Mouse (Mus musculus) cerebellum, adult 11-12 months (tissue): ENCODE measurements around the gene Vmn2r29.
"Not testable (repeated sequence)": the region's sequence is repeated elsewhere in the genome, so short reads cannot be mapped to it uniquely, and the experiment has no call there.

ENCODE experiments used
- DNase-seq: peaks from one replicate; pipeline ENCODE4 v3.0.0; 2022

Vmn2r29 gene

DNA sequence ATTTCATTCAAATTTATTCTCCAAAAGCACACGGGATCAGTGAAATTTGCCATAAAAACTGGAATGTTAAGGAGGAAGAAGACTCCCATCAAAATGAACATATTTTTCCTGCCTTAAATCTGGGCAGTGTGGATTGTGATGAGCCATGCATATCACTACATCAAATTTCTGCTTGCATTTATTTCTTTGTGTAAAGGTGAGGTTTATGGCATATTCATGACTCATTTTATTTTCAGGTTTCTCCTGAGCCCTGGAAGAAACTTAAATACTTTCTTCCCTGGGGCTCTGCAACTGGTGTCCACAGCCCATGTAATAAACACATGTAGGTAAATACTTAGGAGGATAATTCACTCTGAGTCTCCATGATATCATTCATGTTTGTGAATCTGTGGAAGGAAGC lies at the start of gene Vmn2r29:
Gene Vmn2r29, minus strand, starts transcription at position 101 of the 400 bp plus-strand sequence.
- DNase-seq = not testable (repeated sequence)

GRCm38 (mm10) chr7:7295595-7295994 lies 48.5 kb upstream of the Vmn2r29 start:
- DNase-seq = peak; percentile 55

DNA sequence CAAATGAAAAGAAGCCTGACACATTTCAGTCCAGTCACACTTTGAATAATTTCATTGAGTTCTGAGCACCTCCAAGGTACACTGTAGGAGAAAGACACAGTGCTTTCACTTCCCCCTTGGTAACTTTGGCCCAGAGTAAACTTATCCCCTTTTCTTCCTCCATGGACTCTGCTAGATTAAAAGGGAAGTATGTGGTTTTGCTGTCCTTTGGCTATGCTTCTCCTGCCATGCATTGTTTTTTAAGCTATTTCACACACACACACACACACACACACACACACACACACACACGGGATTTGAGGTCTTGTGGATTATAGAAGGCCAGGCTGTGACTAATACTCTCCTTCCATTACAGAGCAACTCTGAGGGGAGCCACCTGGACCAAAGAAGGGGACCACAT lies 34.3 kb upstream of the Vmn2r29 start:
- DNase-seq = no peak

GRCm38 (mm10) chr7:7277966-7278567 lies 30.9 kb upstream of the Vmn2r29 start, which contains the start of gene Gm45844:
Gm45844 (minus strand) TSS chr7:7278289.
- peak; percentile 96 for DNase-seq

GRCm38 (mm10) chr7:7277556-7277955 lies 30.4 kb upstream of the Vmn2r29 start:
- not testable (repeated sequence) for DNase-seq

GRCm38 (mm10) chr7:7209313-7210151 lies 37.6 kb downstream of the Vmn2r29 start, which contains the start of gene Zfp772:
Zfp772 (minus strand) TSS chr7:7209998.
- peak; percentile 46 for DNase-seq

DNA sequence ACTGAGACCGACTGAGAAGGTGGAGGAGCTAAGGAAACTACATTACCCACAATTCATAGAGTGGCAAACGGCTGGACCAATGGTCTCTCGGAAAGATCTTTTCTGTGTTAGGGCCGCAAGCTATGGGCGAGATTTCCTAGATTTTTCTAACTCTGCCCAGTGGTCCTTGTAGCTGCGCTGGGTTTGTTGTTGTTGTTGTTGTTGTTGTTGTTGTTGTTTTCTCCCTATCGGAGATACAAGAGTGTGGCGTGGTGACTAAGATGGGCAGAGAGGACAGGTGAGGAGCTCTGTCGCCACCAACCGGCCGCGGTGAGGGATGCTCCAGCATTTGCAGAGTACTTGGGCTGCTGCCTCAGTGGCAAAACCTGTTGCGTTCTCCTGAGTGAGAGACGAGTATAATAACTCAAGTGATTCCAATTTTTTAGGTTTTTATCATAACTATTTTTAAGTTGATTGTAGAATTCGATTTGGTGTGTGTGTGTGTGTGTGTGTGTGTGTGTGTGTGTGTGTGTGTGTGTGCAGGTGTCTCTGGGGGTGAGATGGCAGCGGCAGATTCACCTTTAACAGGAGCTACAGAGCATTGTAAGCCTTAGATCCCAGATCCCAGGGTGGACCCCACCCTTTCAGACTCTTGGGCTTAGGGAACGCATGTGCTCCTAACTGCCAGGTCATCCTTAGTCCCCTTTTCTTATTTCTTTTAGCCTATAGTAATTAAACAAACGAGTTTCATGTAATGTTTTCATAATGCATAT lies 58.8 kb downstream of the Vmn2r29 start:
- peak; percentile 69 for DNase-seq

DNA sequence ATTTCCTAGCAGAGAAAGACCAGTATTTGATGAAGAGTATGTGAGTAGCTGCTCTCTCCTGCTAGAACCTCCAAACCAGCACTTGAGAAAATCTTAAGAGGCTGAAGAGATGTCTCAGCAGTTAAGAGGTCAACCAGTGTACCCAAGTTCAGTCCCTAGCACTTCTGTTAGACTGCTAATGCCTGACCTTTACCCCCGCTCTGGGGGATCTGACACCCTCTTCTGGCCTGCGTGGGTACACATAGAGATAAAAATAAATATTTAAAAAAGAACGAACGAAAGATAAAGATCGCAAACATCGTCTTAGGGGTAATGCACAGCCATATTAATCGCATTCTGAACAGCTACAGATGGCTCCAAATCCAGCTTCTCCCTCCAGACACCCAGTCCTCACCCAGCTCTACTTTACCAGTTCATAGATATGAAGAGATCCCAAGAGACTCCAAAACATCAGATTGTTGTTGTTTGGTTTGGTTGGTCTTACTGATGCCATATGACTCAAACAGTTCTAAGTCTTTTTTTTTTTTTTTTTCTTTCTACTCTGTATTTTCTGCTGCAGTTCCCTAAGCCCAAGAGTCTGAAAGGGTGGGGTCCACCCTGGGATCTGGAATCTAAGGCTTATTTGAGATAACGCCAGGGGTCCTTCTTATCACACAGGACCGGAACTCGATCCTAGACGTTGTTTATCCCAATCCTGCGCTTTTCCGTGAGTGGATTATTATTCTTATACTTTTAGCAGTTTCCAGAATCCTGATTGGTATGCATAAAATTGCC lies 59.5 kb downstream of the Vmn2r29 start:
- DNase-seq = no peak

DNA sequence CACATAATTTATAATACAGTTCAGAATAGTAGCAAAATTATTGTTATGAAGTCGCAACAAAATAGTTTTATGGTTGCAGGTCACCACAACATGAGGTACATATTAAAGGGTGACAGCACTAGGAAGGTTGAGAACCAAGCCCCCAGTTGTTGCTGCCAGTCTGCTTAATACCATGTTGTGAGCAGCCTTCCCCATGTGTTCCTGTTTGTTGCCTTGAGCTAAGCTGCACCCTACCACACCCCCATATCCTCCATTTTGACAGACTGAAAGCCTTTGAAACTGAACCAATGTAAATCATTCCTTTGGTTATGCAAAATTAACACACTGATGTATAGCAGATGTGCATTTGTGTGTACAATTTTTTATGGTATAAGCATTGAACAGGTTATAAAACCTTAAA lies 61.2 kb downstream of the Vmn2r29 start:
- no peak for DNase-seq
